Mouse (Mus musculus): ENCODE measurements around the gene Dgkg. TPM values are rescaled to one million over a fixed set of nuclear protein-coding genes. Genes with fewer than 3 reads are reported as not detected.

Dgkg gene
- polyA plus RNA-seq, 1 experiment from 2014 or later = 0.17 TPM

DNA sequence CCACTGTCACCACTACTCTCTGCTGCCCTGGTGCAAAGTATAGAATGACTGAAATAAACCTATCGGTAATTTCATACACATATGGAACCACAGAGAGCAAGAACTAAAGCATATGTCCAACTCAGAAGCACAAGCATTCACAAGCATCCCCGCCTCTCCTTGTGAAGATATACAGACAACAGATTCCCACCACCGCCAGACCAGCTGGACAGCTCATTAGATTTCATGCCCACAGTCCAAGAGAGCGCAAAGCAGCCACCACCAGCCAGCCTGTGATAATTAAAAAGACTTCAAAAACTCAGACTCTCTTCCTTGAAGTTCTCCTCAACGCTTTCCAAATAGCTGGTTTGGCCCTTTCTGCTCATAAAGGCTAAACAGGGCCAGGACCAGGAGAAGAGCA lies 234.8 kb downstream of the Dgkg start:
- H3K27ac ChIP-seq = no peak overlapping the region
- no peak overlapping the region for H3K4me3 ChIP-seq (ENCODE audit: inconsistent target)
- 97% methylated on average over 5 of the region's 5 CpGs for WGBS (ENCODE audit: missing documents)
- H3K79me2 ChIP-seq (ENCODE audit: inconsistent target) = peaks cover 12% of the 10 kb centered on the region; the same call in 1 of the 2 replicates
- no peaks in the 10 kb centered on the region for H3K36me3 ChIP-seq (ENCODE audit: inconsistent target)

Other genes with a start within 250 kb of the Dgkg start
- gene Etv5, start 217.5 kb downstream of the Dgkg start, polyA plus RNA-seq (2018) = 6.4 to 103 TPM (median 10.0 TPM) in 3 replicates
- not detected in 3 replicates for gene Crygs, start 154.4 kb upstream of the Dgkg start, polyA plus RNA-seq (2018)
- 13.2 to 17.4 TPM (median 13.6 TPM) in 3 replicates for gene Tbccd1, start 200.4 kb upstream of the Dgkg start, polyA plus RNA-seq (2018)
- 117 to 177 TPM (median 172 TPM) in 3 replicates for gene Dnajb11, start 200.6 kb upstream of the Dgkg start, polyA plus RNA-seq (2018)
- gene Ahsg, start 234.1 kb upstream of the Dgkg start, polyA plus RNA-seq (2018) = not detected in 3 replicates